Comparison of ENCODE assay signal across 13 mouse cellular contexts in genomic region chr6:117130680-117131111, GRCm38 (mm10). TPM values are rescaled to one million over a fixed set of nuclear protein-coding genes. Genes with fewer than 3 reads are reported as not detected.
DNase-seq lines count a peak whose midpoint lies in the region; ATAC-seq and TF ChIP-seq lines count a peak whose summit lies in the region.
"Had no signal": no experiment of that assay in that cellular context is flagged by ENCODE, and none has a peak within 500 bp of the region (broad histone marks: within the 10 kb centered on the region; RNA-seq: fewer than 3 reads in every experiment).

No protein-coding gene starts in this region.

- no peaks in the 10 kb centered on the region for H3K4me1 ChIP-seq in hindbrain, embryonic 11.5 days (replicated peaks; ENCODE audit: control insufficient read depth, insufficient read depth, low read length)
- H3K4me1 ChIP-seq in stomach, postnatal 0 days (replicated peaks; ENCODE audit: control insufficient read depth, insufficient read depth): no peaks in the 10 kb centered on the region; the same call in 1 of the 2 replicates

- H3K36me3 ChIP-seq in hindbrain, embryonic 11.5 days (ENCODE audit: control insufficient read depth, insufficient read depth, low read length): no peaks in the 10 kb centered on the region
- no peaks in the 10 kb centered on the region for H3K36me3 ChIP-seq in stomach, postnatal 0 days (ENCODE audit: control insufficient read depth, insufficient read depth, low read length)
- H3K36me3 ChIP-seq: embryonic facial prominence, embryonic 15.5 days; G1E; heart, embryonic 12.5 days had no signal

- DNase-seq in retina, embryonic 14.5 days (ENCODE audit: low spot score): peak; percentile 21
- no peak for DNase-seq in retina, postnatal 1 day
- DNase-seq in hindbrain, embryonic 11.5 days (ENCODE audit: low spot score): peak; percentile 13
- peak; percentile 53 to 62 for DNase-seq in kidney, postnatal 4 days
- no peak for DNase-seq in stomach, postnatal 0 days (ENCODE audit: low spot score)
- no peak for DNase-seq in frontal cortex, postnatal 25 days (ENCODE audit: low spot score in 2 of 2)
- no peak for DNase-seq in right cerebral cortex, adult 2 months (ENCODE audit: low spot score in 2 of 2)
- DNase-seq in right cerebral cortex, postnatal 10 days (ENCODE audit: low spot score in 2 of 2): no peak
- DNase-seq: lung, postnatal 4 days; right cerebral cortex, postnatal 14 days had no signal

- H3K9ac ChIP-seq in hindbrain, embryonic 11.5 days (ENCODE audit: low read depth, low read length): no peak overlapping the region
- no peak overlapping the region for H3K9ac ChIP-seq in stomach, postnatal 0 days (ENCODE audit: low read length)
- H3K9ac ChIP-seq: embryonic facial prominence, embryonic 15.5 days; heart, embryonic 12.5 days had no signal

- WGBS in hindbrain, embryonic 11.5 days: 32% methylated on average over 15 of the region's 15 CpGs
- WGBS in stomach, postnatal 0 days: 40% methylated on average over 15 of the region's 15 CpGs

- H3K4me2 ChIP-seq in hindbrain, embryonic 11.5 days (replicated peaks; ENCODE audit: low read depth, low read length): 0 out of 2 replicates have a peak overlapping the region, but pooled peaks have one; percentile 7
- H3K4me2 ChIP-seq in stomach, postnatal 0 days (replicated peaks; ENCODE audit: low read depth): peak overlapping the region; percentile 21; the same call in 1 of the 2 replicates
- H3K4me2 ChIP-seq: embryonic facial prominence, embryonic 15.5 days; heart, embryonic 12.5 days had no signal

- H3K27me3 ChIP-seq in hindbrain, embryonic 11.5 days (ENCODE audit: control insufficient read depth, insufficient read depth, low read length): no peaks in the 10 kb centered on the region
- no peaks in the 10 kb centered on the region for H3K27me3 ChIP-seq in stomach, postnatal 0 days (ENCODE audit: control insufficient read depth, insufficient read depth, low read length)
- H3K27me3 ChIP-seq: embryonic facial prominence, embryonic 15.5 days had no signal

- no peak overlapping the region for H3K27ac ChIP-seq in hindbrain, embryonic 11.5 days (ENCODE audit: low read depth, low read length)
- H3K27ac ChIP-seq in stomach, postnatal 0 days (replicated peaks): no peak overlapping the region
- H3K27ac ChIP-seq: embryonic facial prominence, embryonic 15.5 days had no signal

- no peak overlapping the region for H3K4me3 ChIP-seq in hindbrain, embryonic 11.5 days (ENCODE audit: low read depth, low read length)
- H3K4me3 ChIP-seq in stomach, postnatal 0 days (ENCODE audit: low read depth, low read length): no peak overlapping the region
- H3K4me3 ChIP-seq: embryonic facial prominence, embryonic 15.5 days; heart, embryonic 12.5 days had no signal

- peak; percentile 53; the same call in 1 of the 2 replicates for ATAC-seq in hindbrain, embryonic 11.5 days (ENCODE audit: low FRiP score)
- ATAC-seq in stomach, postnatal 0 days (ENCODE audit: low FRiP score, low TSS enrichment): no peak

- TF ChIP-seq CTCF in stomach, postnatal 0 days (IDR thresholded peaks at IDR 0.05; ENCODE audit: low read depth): no peak

- H3K9me3 ChIP-seq in hindbrain, embryonic 11.5 days (ENCODE audit: control insufficient read depth, low read length): no peaks in the 10 kb centered on the region
- no peaks in the 10 kb centered on the region for H3K9me3 ChIP-seq in stomach, postnatal 0 days (ENCODE audit: control insufficient read depth, low read length)
- H3K9me3 ChIP-seq: embryonic facial prominence, embryonic 15.5 days; heart, embryonic 12.5 days had no signal

- TF ChIP-seq EP300 in stomach, postnatal 0 days (optimal IDR thresholded peaks at IDR 0.05): no peak

RNA-seq across cellular contexts. Expression of gene Cxcl12, which starts 37.6 kb away (rescaled TPM):
- 62.2 and 65.1 TPM in 2 replicates for polyA plus RNA-seq in hindbrain, embryonic 11.5 days (2014; fragmentation: Nextera tagmentation; extraction: Ambion mirVana)
- 58.0 and 61.1 TPM in 2 replicates for polyA plus RNA-seq in stomach, postnatal 0 days (2015; fragmentation: Nextera tagmentation; extraction: Ambion mirVana)
- polyA plus RNA-seq: G1E had no signal

Comparison
In these comparisons a context has a peak if more than half of its experiments do, and no peak if none do; other contexts are left out.
1. DNase-seq: peak in retina, embryonic 14.5 days (single experiment), hindbrain, embryonic 11.5 days (single experiment) and kidney, postnatal 4 days (2 of 2); none in retina, postnatal 1 day (single experiment), stomach, postnatal 0 days (single experiment), frontal cortex, postnatal 25 days (0 of 2), right cerebral cortex, adult 2 months (0 of 2) and right cerebral cortex, postnatal 10 days (0 of 2).